Mouse (Mus musculus): ENCODE results near the gene Pde3a.

Pde3a gene

DNA sequence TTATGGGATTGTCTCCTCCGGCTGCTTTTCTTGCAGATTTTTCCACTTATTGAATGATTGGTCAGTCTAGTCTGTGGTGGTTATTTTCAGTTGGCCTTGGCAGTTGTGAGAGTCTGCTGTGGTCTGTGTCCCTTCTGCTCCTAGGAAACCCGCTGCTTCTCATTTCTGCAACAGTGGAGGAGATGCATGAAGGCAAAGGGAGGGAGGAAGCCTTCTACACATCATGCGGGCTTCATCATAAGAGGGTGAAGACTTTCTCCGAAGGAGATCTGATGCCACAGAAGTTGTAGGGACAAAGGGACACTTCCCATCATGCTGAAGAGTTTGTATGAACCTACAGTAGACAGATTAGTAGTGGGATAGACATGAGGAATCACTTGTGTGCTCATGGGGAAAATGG lies 16.2 kb downstream of the Pde3a start:
- in situ Hi-C loops (cut with MboI; ENCODE audit: unreplicated experiment in 2 of 2): no loop called here

GRCm38 (mm10) chr6:141267888-141268570 lies 19.0 kb downstream of the Pde3a start:
- in situ Hi-C loops (cut with MboI; ENCODE audit: unreplicated experiment in 2 of 2): no loop called here

DNA sequence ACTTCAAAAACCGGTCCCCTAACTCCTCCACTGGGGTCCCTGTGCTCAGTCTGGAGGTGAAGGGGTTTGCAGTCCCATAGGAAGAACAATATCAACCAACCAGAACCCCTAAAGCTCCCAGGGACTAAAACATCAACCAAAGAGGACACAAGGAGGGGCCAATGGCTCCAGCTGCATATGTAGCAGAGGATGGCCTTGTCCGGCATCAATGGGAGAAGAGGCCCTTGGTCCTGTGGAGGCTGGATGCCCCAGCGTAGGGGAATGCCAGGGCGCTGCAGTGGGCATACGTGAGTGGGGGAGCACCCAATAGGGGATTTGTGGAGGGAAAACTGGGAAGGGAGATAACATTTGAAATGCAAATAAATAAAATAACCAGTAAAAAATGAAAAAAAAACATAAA lies 19.8 kb downstream of the Pde3a start:
- in situ Hi-C loops (cut with MboI; ENCODE audit: unreplicated experiment in 2 of 2): no loop called here

GRCm38 (mm10) chr6:141271133-141271532 lies 22.1 kb downstream of the Pde3a start:
- in situ Hi-C loops (cut with MboI; ENCODE audit: unreplicated experiment in 2 of 2): no loop called here

DNA sequence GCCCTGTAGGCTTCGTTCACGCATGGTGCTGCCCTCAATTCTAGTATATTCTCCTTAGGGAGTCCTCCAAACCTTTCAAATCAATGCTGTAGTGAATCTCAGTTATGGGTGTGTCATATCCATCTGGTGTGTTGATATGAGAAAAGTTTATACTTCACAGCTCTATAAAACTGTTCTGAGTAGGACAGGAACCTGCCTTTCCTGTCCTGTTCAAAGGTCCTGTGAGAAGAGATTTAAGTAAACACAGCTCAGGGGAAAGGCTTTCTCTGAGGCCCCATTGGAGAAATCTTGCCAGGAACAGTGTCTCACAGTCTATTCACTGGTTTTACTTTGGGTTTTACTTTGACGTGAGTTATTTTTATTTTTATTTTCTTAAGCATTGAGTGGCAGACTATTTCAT lies 22.5 kb downstream of the Pde3a start:
- in situ Hi-C loops (cut with MboI; ENCODE audit: unreplicated experiment in 2 of 2): no loop called here

GRCm38 (mm10) chr6:141273685-141274084 lies 24.6 kb downstream of the Pde3a start:
- in situ Hi-C loops (cut with MboI; ENCODE audit: unreplicated experiment in 2 of 2): no loop called here

GRCm38 (mm10) chr6:141281685-141282084 lies 32.6 kb downstream of the Pde3a start:
- in situ Hi-C loops (cut with MboI; ENCODE audit: unreplicated experiment in 2 of 2): no loop called here

- in situ Hi-C loops (cut with MboI; ENCODE audit: unreplicated experiment in 2 of 2): no loop called here
Measured at GRCm38 (mm10) chr6:141282796-141283195, 33.7 kb downstream of the Pde3a start.

DNA sequence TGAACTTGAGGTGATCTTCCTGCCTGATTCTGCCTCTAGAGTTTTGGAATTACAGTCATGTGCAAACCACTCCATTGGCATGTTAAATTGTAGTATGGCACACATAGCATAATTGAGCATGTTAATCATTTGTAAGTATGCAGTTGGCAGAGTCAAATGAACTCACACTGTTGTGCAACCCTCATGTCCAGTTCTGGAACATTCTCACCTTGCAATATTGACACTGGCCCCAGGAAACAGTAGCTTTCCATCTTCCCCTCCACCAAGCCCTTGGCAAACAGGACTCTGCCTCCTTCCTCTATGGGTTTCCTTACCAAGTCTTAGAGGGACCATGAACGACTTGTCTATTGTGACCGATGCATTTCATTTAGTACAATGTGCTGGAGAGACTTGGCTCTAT lies 42.1 kb downstream of the Pde3a start:
- in situ Hi-C loops (cut with MboI; ENCODE audit: unreplicated experiment in 2 of 2): no loop called here

GRCm38 (mm10) chr6:141292826-141293459 lies 43.9 kb downstream of the Pde3a start:
- in situ Hi-C loops (cut with MboI; ENCODE audit: unreplicated experiment in 2 of 2): no loop called here

- in situ Hi-C loops (cut with MboI; ENCODE audit: unreplicated experiment in 2 of 2): no loop called here
Measured at GRCm38 (mm10) chr6:141293460-141293853, 44.4 kb downstream of the Pde3a start.

DNA sequence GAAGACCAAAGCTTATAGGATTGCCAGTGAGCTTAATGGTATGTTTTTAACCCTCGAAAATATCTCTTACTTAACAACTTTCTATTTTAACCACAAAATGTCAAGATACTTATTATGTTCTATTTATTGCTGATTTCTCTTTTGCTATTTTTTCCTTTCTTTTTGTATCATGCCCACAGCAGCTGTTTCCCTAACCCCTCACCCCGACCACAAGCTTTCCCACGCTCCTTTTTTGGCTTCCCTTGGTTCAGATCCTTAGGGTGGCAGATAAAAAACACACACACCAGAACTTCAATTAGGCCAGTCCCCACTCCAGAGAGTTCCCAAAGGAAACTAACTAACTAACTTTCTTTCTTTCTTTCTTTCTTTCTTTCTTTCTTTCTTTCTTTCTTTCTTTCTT lies 46.2 kb downstream of the Pde3a start:
- in situ Hi-C loops (cut with MboI; ENCODE audit: unreplicated experiment in 2 of 2): no loop called here

GRCm38 (mm10) chr6:141301750-141302748 lies 53.0 kb downstream of the Pde3a start:
- in situ Hi-C loops (cut with MboI; ENCODE audit: unreplicated experiment in 2 of 2): no loop called here

DNA sequence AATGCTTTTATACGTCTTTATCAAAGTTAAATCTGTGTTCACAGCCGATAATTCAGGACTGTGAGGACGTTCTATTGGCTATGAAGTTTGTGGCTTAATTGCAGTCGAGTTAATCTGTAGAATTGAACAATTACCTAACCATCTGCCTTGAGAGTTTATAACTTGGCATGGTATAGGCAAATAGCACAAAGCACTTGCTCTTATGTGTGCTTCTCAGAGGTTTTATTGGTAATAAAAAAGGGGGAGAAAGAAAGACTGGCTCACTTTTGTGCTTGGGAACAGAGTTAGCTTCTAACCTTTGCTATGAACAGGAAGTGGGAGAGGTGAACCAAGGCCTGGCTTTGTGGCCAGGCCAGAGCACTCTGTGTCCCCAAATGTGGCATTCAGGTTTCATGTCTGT lies 53.8 kb downstream of the Pde3a start:
- in situ Hi-C loops (cut with MboI; ENCODE audit: unreplicated experiment in 2 of 2): no loop called here

DNA sequence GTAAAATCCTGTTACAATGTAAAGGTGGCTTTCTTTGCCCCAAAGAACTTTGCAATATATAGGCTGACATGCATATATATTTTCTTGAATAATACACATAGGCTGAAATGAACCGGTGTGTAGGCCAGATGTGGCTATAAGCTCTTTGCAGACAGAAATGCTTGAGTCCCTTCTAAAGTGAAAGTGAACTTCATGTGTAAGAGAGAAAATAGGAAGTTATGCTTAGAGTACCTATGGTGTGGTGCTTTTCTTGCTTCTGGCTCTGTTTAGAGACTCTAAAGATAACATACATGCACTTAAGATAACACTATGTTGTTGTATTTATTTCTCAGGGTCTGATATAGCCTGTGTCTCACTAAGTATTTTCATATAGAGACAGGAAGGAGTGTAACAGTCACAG lies 58.3 kb downstream of the Pde3a start:
- in situ Hi-C loops (cut with MboI; ENCODE audit: unreplicated experiment in 2 of 2): no loop called here

- in situ Hi-C loops (cut with MboI; ENCODE audit: unreplicated experiment in 2 of 2): no loop called here
Measured at GRCm38 (mm10) chr6:141308451-141308850, 59.4 kb downstream of the Pde3a start.

- in situ Hi-C loops (cut with MboI; ENCODE audit: unreplicated experiment in 2 of 2): no loop called here
Measured at GRCm38 (mm10) chr6:141309872-141310271, 60.8 kb downstream of the Pde3a start.

- in situ Hi-C loops (cut with MboI; ENCODE audit: unreplicated experiment in 2 of 2): no loop called here
Measured at GRCm38 (mm10) chr6:141310351-141310750, 61.3 kb downstream of the Pde3a start.

GRCm38 (mm10) chr6:141311615-141312014 lies 62.5 kb downstream of the Pde3a start:
- in situ Hi-C loops (cut with MboI; ENCODE audit: unreplicated experiment in 2 of 2): no loop called here

DNA sequence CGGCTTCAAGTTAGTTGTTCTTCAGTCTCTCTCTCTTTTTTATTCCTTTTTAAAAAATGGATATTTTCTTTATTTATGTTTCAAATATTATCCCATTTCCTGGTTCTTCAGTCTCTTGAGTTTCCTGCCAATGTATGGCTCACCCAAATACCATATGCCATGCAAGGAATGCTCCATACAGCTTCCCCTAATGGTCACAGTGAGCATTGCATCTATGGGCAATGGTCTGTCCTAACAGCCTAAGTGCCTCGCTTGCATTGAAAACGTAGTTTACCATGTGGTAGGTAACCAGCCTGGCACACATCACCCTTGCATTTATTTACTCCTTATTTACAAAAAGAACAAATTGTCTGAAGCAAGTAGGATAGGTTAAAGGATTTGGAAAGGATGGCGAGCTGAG lies 64.0 kb downstream of the Pde3a start:
- in situ Hi-C loops (cut with MboI; ENCODE audit: unreplicated experiment in 2 of 2): no loop called here

DNA sequence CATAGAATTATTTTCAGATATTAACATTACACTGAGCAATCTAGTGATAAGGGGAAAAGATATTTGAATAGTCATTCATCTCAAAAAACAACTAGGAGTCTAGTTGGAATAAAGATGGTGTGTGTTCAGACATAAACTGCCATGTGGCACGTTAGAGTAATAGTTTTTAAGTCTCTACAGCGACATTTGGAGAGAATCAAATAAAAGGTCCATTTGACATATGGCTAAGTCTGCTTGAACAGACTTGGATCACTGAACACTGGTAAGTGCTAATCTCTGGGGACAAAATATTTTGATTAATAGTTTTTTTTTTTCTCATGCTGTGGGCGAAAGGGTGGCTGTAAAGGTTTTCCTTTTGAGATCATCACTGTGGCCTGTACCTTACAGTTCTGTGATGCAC lies 69.4 kb downstream of the Pde3a start:
- in situ Hi-C loops (cut with MboI; ENCODE audit: unreplicated experiment in 2 of 2): no loop called here
